Mouse (Mus musculus) embryonic facial prominence, embryonic 11.5 days (tissue): Measurements from ENCODE around the gene Ate1. TPM values are rescaled to one million over a fixed set of nuclear protein-coding genes. Genes with fewer than 3 reads are reported as not detected.
"Not testable (repeated sequence)": the region's sequence is repeated elsewhere in the genome, so short reads cannot be mapped to it uniquely, and the experiment has no call there.

Experiments used
- ATAC-seq: fragments of 200-750 bp; cut with Nextera tagmentation; replicated peaks from 2 replicates; pipeline ENCODE4 v1.8.0; 2017; ENCODE audit warnings: low read depth; ENCODE audit not compliant: insufficient number of reproducible peaks, low FRiP score, low TSS enrichment
- DNase-seq: peaks from one replicate; pipeline ENCODE4 v3.0.0-alpha.2; 2015; ENCODE audit warnings: low spot score
- H3K27ac ChIP-seq: fragments of 300-500 bp; sonication (generic); replicated peaks from 2 replicates; pipeline ENCODE4 v1.5.1; 2014; ENCODE audit warnings: mild to moderate bottlenecking, low read depth, low read length, control low read depth
- H3K27me3 ChIP-seq: fragments of 300-500 bp; sonication (generic); 2 replicates; pipeline ENCODE4 v1.6.1; 2014; ENCODE audit warnings: mild to moderate bottlenecking, low read length, moderate library complexity, mixed read lengths; ENCODE audit not compliant: control insufficient read depth, insufficient read depth
- H3K36me3 ChIP-seq: fragments of 300-500 bp; sonication (generic); replicated peaks from 2 replicates; pipeline ENCODE4 v1.6.1; 2014; ENCODE audit warnings: low read depth, mild to moderate bottlenecking, low read length, moderate library complexity, mixed read lengths; ENCODE audit not compliant: control insufficient read depth, insufficient read depth
- H3K4me1 ChIP-seq: fragments of 300-500 bp; sonication (generic); 2 replicates; pipeline ENCODE4 v1.6.1; 2014; ENCODE audit warnings: low read length, mixed read lengths; ENCODE audit not compliant: control insufficient read depth, insufficient read depth
- H3K4me2 ChIP-seq: fragments of 300-500 bp; sonication (generic); 2 replicates; pipeline ENCODE4 v1.6.1; 2014; ENCODE audit warnings: low read depth, mild to moderate bottlenecking, control low read depth, low read length, moderate library complexity
- H3K4me3 ChIP-seq: fragments of 300-500 bp; sonication (generic); 2 replicates; pipeline ENCODE4 v1.5.1; 2014; ENCODE audit warnings: low read depth, low read length, control low read depth
- H3K9ac ChIP-seq: fragments of 300-500 bp; sonication (generic); replicated peaks from 2 replicates; pipeline ENCODE4 v1.6.1; 2014; ENCODE audit warnings: mild to moderate bottlenecking, control low read depth, low read length
- H3K9me3 ChIP-seq: fragments of 300-500 bp; sonication (generic); replicated peaks from 2 replicates; pipeline ENCODE4 v1.6.1; 2016; ENCODE audit warnings: mild to moderate bottlenecking, low read length, inconsistent platforms, mixed read lengths; ENCODE audit not compliant: control insufficient read depth
- WGBS: fragments of 180-500 bp; shearing (Covaris S2); extraction: QIAGEN DNeasy Blood & Tissue Kit; methylation state at CpG from one replicate; pipeline ENCODE4 v1.1.7; 2014; 5-methylcytosine and 5-hydroxymethylcytosine counted together
- polyA plus RNA-seq: library from polyadenylated mRNA; unstranded; fragments of >200 nt; fragmentation: Nextera tagmentation; extraction: Ambion mirVana; gene quantifications from 2 replicates; pipeline ENCODE4 v1.2.1, GENCODE M21; 2014

Ate1 gene
- polyA plus RNA-seq, 1 experiment from 2014 or later, result 43.1 TPM

DNA sequence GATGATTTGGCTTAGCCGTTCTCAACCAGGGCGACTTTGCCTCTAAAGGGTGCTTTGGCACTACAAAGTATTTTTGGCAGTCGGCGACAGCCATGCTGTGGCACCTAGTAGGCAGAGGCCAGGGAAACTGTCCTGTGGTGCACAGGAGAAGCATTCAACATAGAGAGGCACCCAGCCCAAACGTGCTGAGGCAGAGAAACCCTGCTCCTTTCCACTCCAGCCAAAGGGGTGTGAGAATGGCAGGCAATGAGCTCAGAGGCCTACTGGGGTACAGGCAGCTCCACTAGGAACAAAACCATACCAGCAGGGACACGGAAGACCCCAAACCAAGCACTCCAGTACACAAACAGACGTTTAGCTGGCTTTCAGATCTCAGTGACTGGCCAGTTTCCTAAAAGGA, 20.0 kb upstream of the Ate1 start:
- Histone ChIP-seq H3K27ac (no peak overlapping the region), H3K9me3 (no peaks in the 10 kb centered on the region)
- 92% methylated on average over 7 of the region's 7 CpGs for WGBS

DNA sequence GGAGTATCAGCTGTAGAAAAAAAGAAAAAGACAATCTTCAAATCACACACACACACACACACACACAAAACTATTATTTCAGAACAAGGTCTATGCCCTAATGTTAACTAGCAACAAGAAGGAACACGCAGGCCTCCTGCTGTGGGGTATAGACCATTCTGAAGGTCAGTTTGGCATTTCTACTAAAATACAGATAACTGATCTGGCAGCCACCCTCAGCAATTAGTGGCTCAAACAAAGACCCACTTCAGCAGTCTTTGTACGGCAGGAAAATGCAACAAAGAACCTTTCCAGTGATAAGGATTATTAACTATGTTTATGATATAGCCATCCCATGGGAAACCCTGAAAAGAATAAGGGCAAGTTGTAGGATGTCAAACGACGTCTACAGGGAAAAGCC, 16.9 kb upstream of the Ate1 start:
- H3K4me2 ChIP-seq, result no peak overlapping the region
- ATAC-seq (no peak), DNase-seq (no peak)
- peaks cover 9% of the 10 kb centered on the region for H3K36me3 ChIP-seq
- 88% methylated on average over 4 of the region's 4 CpGs for WGBS
- no peaks in the 10 kb centered on the region for H3K4me1 ChIP-seq
- no peak overlapping the region for H3K27ac ChIP-seq
- no peaks in the 10 kb centered on the region for H3K27me3 ChIP-seq
- no peaks in the 10 kb centered on the region for H3K9me3 ChIP-seq
- no peak overlapping the region for H3K9ac ChIP-seq
- no peak overlapping the region for H3K4me3 ChIP-seq

More for the DNA sequence above, 20.0 kb upstream of the Ate1 start:
- ATAC-seq (no peak), DNase-seq (no peak)
- H3K4me3 ChIP-seq, result no peak overlapping the region
- H3K4me1 ChIP-seq, result no peaks in the 10 kb centered on the region
- no peak overlapping the region for H3K9ac ChIP-seq
- peaks cover 15% of the 10 kb centered on the region for H3K36me3 ChIP-seq
- H3K4me2 ChIP-seq, result no peak overlapping the region
- H3K27me3 ChIP-seq, result no peaks in the 10 kb centered on the region

DNA sequence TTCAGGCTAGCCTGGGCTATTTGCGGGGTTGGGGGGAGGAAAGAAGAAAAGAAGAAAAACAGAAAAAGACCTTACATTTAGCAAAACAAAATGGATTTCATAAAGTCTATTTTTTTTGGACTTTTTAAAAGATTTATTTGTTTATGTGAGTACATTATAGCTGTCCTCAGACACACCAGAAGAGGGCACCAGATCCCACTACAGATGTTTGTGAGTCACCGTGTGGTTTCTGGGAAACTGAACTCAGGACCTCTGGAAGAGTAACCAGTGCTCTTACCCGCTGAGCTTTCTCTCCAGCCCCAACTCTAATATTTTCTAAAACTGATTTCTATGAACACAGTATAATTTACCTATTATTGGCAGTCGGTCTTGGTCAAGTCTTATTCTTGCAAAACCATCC, 15.0 kb upstream of the Ate1 start:
- no peak overlapping the region for H3K9ac ChIP-seq
- H3K27me3 ChIP-seq, result no peaks in the 10 kb centered on the region
- peaks cover 9% of the 10 kb centered on the region for H3K36me3 ChIP-seq
- no peak overlapping the region for H3K4me2 ChIP-seq
- 93% methylated on average over 4 of the region's 4 CpGs for WGBS
- no peaks in the 10 kb centered on the region for H3K4me1 ChIP-seq
- ATAC-seq, result no peak
- no peak for DNase-seq
- no peak overlapping the region for H3K4me3 ChIP-seq
- H3K27ac ChIP-seq, result no peak overlapping the region
- no peaks in the 10 kb centered on the region for H3K9me3 ChIP-seq

DNA sequence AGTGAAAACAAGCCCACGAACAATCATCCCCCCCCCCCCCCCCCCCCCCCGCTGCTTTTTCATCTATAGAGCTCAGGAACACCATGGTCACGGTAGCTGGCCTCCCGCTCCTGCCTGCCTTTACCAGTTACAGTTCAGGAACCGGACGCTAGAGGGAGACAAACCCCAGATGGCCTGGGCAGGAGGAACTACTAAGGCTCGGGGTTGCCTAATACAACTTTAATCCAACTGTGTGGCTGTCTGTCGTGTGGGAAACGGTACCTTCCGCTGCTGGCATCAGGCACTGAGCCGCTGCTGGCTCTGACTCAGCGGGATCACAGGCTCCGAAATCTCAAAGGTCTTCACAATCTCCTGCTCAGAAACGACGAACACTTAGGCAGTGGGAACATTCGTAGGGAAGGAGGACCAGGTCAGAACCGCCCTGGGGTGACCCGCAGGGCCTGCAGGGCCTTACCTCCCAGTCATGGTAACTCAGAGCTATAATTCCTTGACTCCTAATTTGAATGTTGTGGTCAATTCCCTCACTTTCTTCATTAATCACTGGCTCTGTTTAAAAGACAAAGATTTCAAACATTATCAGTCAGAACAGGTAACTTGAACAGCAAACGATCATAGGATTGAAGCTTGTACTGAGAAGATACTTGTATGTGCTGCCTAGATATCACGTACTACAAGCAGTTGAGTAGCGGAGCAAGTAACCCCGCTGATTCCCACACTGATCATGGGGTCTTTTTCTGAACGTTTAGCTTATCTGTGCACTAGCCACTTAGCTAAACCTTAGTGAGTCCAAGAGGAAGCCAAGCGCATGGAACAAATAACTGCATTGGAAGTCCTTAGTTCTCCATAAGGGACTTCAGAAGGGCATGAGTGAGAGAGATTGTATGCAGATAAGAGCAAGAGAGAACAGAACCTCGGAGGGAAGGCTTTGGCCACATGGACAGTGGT, 13.4 kb upstream of the Ate1 start:
- DNase-seq (peak; percentile 88), ATAC-seq (peak; percentile 48)
- H3K4me2 ChIP-seq, result no peak overlapping the region
- H3K27me3 ChIP-seq, result no peaks in the 10 kb centered on the region
- H3K27ac ChIP-seq, result no peak overlapping the region
- H3K9ac ChIP-seq, result no peak overlapping the region
- no peaks in the 10 kb centered on the region for H3K9me3 ChIP-seq
- no peak overlapping the region for H3K4me3 ChIP-seq
- H3K36me3 ChIP-seq, result peaks cover 8% of the 10 kb centered on the region
- 52% methylated on average over 24 of the region's 25 CpGs for WGBS
- H3K4me1 ChIP-seq, result no peaks in the 10 kb centered on the region

DNA sequence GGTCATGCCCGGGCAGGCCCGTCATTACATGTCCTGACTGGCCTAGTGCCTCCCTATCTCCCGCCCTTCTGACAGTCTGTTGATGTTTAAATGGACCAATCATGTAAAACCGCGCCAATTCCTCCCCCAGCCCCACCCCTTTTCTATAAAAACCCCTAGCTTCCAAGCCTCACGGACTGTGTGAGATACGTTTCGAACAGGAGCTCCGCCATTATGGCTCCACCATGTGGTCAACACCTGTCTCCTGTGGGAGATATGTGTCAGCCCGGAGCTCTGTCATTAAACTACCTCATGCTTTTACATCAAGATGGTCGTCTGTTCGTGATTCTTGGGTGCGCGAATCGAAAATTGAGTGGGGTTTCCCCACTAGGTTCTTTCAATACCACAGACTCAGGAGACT, 11.0 kb upstream of the Ate1 start:
- H3K9ac ChIP-seq, H3K4me3 ChIP-seq, H3K4me1 ChIP-seq, H3K4me2 ChIP-seq, DNase-seq, ATAC-seq, H3K36me3 ChIP-seq, H3K27ac ChIP-seq, H3K27me3 ChIP-seq, H3K9me3 ChIP-seq: not testable (repeated sequence)
- 96% methylated on average over 14 of the region's 15 CpGs for WGBS

DNA sequence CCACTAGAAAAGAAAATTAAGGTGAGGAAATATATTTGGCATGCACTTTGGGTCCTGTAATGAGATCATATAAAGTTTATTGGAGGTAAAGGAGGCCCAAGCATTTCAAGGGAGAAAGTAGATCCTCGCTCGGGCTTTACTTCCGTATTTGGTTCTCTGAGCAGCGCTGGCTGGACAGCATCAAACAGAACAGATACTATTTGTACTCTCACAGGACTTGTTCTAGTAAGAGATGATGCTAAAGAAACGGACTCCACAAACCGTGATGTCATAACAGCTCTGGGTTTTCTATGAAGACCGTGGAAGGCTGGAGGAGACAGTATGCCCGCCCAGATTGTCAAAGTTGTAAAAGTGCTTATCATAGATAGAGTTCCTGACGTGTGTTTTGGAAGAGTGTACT, 7.1 kb upstream of the Ate1 start:
- WGBS, result 88% methylated on average over 9 of the region's 9 CpGs
- Histone ChIP-seq H3K4me1 (no peaks in the 10 kb centered on the region), H3K4me2 (no peak overlapping the region), H3K9ac (no peak overlapping the region), H3K36me3 (peaks cover 4% of the 10 kb centered on the region; the same call in 1 of the 2 replicates), H3K4me3 (no peak overlapping the region), H3K27me3 (no peaks in the 10 kb centered on the region), H3K9me3 (no peaks in the 10 kb centered on the region), H3K27ac (no peak overlapping the region)
- ATAC-seq (no peak), DNase-seq (no peak)

DNA sequence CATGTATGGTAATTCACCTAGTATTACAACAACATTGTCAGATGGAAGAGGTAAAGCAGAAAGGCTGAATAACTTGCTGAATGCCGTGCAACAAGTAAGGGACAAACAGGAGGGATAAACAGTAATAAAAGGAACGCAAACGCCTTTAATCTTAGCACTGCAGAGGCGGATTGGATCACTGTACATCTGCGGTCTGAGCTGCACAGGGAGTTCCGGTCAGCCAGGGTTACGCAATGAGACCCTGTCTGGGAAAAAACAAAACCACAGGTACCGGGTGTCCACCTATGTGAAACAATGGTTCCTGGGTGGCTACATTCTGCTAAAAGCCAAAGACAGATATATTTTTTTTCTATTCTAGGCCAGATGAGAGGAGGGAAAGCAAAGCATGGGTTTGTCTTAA, 3.3 kb upstream of the Ate1 start:
- H3K9me3 ChIP-seq, result no peaks in the 10 kb centered on the region
- WGBS, result 92% methylated on average over 8 of the region's 8 CpGs
- no peak overlapping the region for H3K27ac ChIP-seq

DNA sequence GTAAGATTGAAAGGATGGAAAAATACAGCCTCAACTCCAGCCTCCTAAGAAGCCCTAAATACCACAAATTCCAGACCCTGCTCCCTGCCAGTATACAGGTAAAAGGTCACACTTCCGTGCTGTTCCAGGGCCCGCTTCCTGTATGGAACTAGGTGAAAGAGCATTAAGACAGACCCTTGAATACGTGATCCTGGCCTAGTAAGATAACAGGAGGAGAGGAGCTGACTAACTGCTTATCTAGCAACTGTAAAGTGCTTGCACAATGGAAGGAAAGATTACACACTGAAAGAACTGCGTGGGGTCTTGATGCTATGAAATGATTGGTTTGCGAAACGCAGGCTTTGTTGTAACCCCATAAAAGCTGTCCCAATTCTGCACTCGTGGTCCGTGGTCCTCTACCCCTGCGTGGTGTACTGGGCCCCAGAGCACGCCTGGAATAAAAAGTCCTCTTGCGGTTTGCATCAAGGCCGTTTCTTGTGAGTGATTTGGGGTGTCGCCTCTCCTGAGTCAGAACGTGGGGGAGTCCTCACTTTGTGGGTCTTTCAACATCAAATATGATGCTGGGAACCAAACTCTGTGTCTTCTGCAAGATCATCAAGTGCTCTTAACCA, 748 bp upstream of the Ate1 start:
- WGBS, result 86% methylated on average over 14 of the region's 14 CpGs
- Histone ChIP-seq H3K9me3 (no peaks in the 10 kb centered on the region), H3K27me3 (no peaks in the 10 kb centered on the region), H3K4me2 (no peak overlapping the region), H3K4me1 (no peaks in the 10 kb centered on the region), H3K4me3 (no peak overlapping the region), H3K36me3 (no peaks in the 10 kb centered on the region), H3K27ac (no peak overlapping the region), H3K9ac (no peak overlapping the region; the same call in 1 of the 2 replicates)
- no peak for DNase-seq
- no peak for ATAC-seq

More for the DNA sequence above, 3.3 kb upstream of the Ate1 start:
- no peak overlapping the region for H3K9ac ChIP-seq
- H3K4me2 ChIP-seq, result no peak overlapping the region
- DNase-seq (no peak), ATAC-seq (no peak)
- no peak overlapping the region for H3K4me3 ChIP-seq
- no peaks in the 10 kb centered on the region for H3K36me3 ChIP-seq
- H3K27me3 ChIP-seq, result no peaks in the 10 kb centered on the region
- no peaks in the 10 kb centered on the region for H3K4me1 ChIP-seq
